Mouse (Mus musculus) heart, postnatal 25 days (tissue): ENCODE results near the gene Traf6. TPM values are rescaled to one million over a fixed set of nuclear protein-coding genes. Genes with fewer than 3 reads are reported as not detected.
"Not testable (repeated sequence)": the region's sequence is repeated elsewhere in the genome, so short reads cannot be mapped to it uniquely, and the experiment has no call there.

Source experiments
- DNase-seq: peaks from one replicate; pipeline ENCODE4 v3.0.0; 2022; ENCODE audit warnings: low spot score
- intact Hi-C: fragments of 180-260 bp; cut with DNase I; formaldehyde crosslinking; loops from one replicate; pipeline ENCODE4 v1.15.1; 2025
- total RNA-seq, 2 experiments: library from RNA; stranded (reverse); gene quantifications; 2 replicates each; pipeline ENCODE4 v1.2.3; 2021

Gene Traf6
- total RNA-seq, 2 experiments from 2014 or later, result 8.9 to 9.3 TPM

GRCm38 (mm10) chr2:101742072-101742860 lies 64.0 kb downstream of the Traf6 start:
- DNase-seq, result no peak
- intact Hi-C loops, result no loop called here

GRCm38 (mm10) chr2:101745656-101746055 lies 67.4 kb downstream of the Traf6 start:
- intact Hi-C loops, DNase-seq: not testable (repeated sequence)

- intact Hi-C loops, result no loop called here
Observed at GRCm38 (mm10) chr2:101746537-101746936, 68.3 kb downstream of the Traf6 start.

More at GRCm38 (mm10) chr2:101746537-101746936, 68.3 kb downstream of the Traf6 start:
- no peak for DNase-seq

Other genes with a start within 250 kb of the Traf6 start
- not detected for gene Rag2, start 53.7 kb upstream of the Traf6 start, total RNA-seq
- not detected for gene Rag1, start 28.9 kb upstream of the Traf6 start, total RNA-seq
- gene B230118H07Rik, start 28.9 kb upstream of the Traf6 start, total RNA-seq, result 10 to 100 TPM; 80.0 to 90.7 TPM
- 1 to 10 TPM in 1 of 2 experiments, under 1 TPM in 1; 0.64 to 2.5 TPM for gene Prr5l, start 204.6 kb downstream of the Traf6 start, total RNA-seq
- 10 to 100 TPM; 26.9 to 29.3 TPM for gene Commd9, start 207.8 kb downstream of the Traf6 start, total RNA-seq